Mouse (Mus musculus) kidney, adult 2 months (tissue): ENCODE data around the gene Inpp4a.

ENCODE experiments used
- CTCF ChIP-seq: fragments of 200-500 bp; conservative IDR thresholded peaks from 2 replicates; pipeline ENCODE4 v1.5.1; 2011; ENCODE audit warnings: low read depth, mild to moderate bottlenecking, control low read depth, low read length, moderate library complexity, mixed read lengths; ENCODE audit not compliant: insufficient read depth, insufficient read length
- POLR2A ChIP-seq: fragments of 200-500 bp; IDR thresholded peaks from one replicate; pipeline ENCODE4 v1.6.1; 2011; ENCODE audit warnings: low read depth, low read length, control low read depth

- TF ChIP-seq CTCF (no peak), POLR2A (no peak)
Measured at GRCm38 (mm10) chr1:37300650-37301049, 985 bp downstream of the Inpp4a start.
